Mouse (Mus musculus): Measurements from ENCODE around the gene Tmem45b. TPM values are rescaled to one million over a fixed set of nuclear protein-coding genes. Genes with fewer than 3 reads are reported as not detected.
A peak's percentile ranks its signal among the peaks of the same experiment; 100 is the strongest.

Tmem45b gene
- total RNA-seq, 1 experiment: 2.0 TPM

DNA sequence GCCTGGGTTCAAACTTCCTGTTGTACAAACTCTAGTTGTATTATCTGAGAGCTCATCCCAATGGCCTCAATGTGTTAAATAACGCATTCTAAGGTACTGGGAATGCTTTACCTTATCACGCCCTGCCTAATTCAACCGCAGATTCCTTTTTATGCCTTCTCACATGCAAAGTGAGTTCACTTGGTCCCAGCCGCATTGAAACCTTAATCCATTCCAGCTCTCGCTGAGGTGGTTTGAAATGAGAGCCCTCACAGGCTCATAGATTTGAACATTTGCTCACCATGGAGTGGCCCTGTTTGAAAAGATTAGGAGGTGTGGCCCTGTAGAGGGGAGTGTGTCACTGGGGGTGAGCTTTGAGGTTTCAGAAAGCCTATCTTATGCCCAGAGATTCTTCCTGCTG, 23.9 kb downstream of the Tmem45b start:
- in situ Hi-C loops (cut with MboI; ENCODE audit: low sequenced_read_pairs in 2 of 2, unreplicated experiment in 2 of 2): no loop called here
- H3K4me1 ChIP-seq (ENCODE audit: control insufficient read depth in 2 of 2, insufficient read depth in 2 of 2, low read length in 2 of 2, poor library complexity in 1 of 2): peaks cover 7 to 28% of the 10 kb centered on the region in 2 experiments
- peak overlapping the region; percentile 48 for H3K27ac ChIP-seq (ENCODE audit: insufficient read depth, low read depth, low read length, poor library complexity, severe bottlenecking)
- TF ChIP-seq MAFK (IDR thresholded peaks at IDR 0.05; ENCODE audit: insufficient read depth, low read depth, low read length) (no peak), ZNF384 (IDR thresholded peaks at IDR 0.05; ENCODE audit: low read depth, low read length) (no peak), ZC3H11A (IDR thresholded peaks at IDR 0.05; ENCODE audit: borderline replicate concordance, low read depth, low read length) (no peak), HCFC1 (IDR thresholded peaks at IDR 0.05; ENCODE audit: borderline replicate concordance, insufficient read depth, low read length) (no peak), CHD2 (IDR thresholded peaks at IDR 0.05; ENCODE audit: low read depth, low read length) (no peak)
- no peak overlapping the region for H3K4me3 ChIP-seq (ENCODE audit: insufficient read depth in 1 of 2, low read depth in 1 of 2, low read length in 2 of 2, poor library complexity in 1 of 2, severe bottlenecking in 1 of 2)
- no peak overlapping the region for H3K9ac ChIP-seq (ENCODE audit: insufficient read depth, low read depth, low read length, poor library complexity, severe bottlenecking)
- H3K9me3 ChIP-seq (ENCODE audit: control insufficient read depth, insufficient read depth, low read depth, low read length): no peaks in the 10 kb centered on the region
- DNase-seq (ENCODE audit: low read depth, low spot score): no peak
- H3K36me3 ChIP-seq (ENCODE audit: control insufficient read depth, insufficient read depth, low read length, poor library complexity, severe bottlenecking): no peaks in the 10 kb centered on the region

GRCm38 (mm10) chr9:31439341-31439740, 24.9 kb downstream of the Tmem45b start:
- H3K27ac ChIP-seq (ENCODE audit: insufficient read depth, low read depth, low read length, poor library complexity, severe bottlenecking): peak overlapping the region; percentile 89
- TF ChIP-seq ZC3H11A (IDR thresholded peaks at IDR 0.05; ENCODE audit: borderline replicate concordance, low read depth, low read length) (no peak), MAFK (IDR thresholded peaks at IDR 0.05; ENCODE audit: insufficient read depth, low read depth, low read length) (no peak), HCFC1 (IDR thresholded peaks at IDR 0.05; ENCODE audit: borderline replicate concordance, insufficient read depth, low read length) (no peak), CHD2 (IDR thresholded peaks at IDR 0.05; ENCODE audit: low read depth, low read length) (no peak), ZNF384 (IDR thresholded peaks at IDR 0.05; ENCODE audit: low read depth, low read length) (no peak)
- H3K9ac ChIP-seq (ENCODE audit: insufficient read depth, low read depth, low read length, poor library complexity, severe bottlenecking): no peak overlapping the region; the same call in 1 of the 2 replicates
- no peaks in the 10 kb centered on the region for H3K36me3 ChIP-seq (ENCODE audit: control insufficient read depth, insufficient read depth, low read length, poor library complexity, severe bottlenecking)
- peak; percentile 51 for DNase-seq (ENCODE audit: low read depth, low spot score)
- no peaks in the 10 kb centered on the region for H3K9me3 ChIP-seq (ENCODE audit: control insufficient read depth, insufficient read depth, low read depth, low read length)
- H3K4me1 ChIP-seq (ENCODE audit: control insufficient read depth in 2 of 2, insufficient read depth in 2 of 2, low read length in 2 of 2, poor library complexity in 1 of 2): peaks cover 7 to 26% of the 10 kb centered on the region in 2 experiments
- 0 out of 4 replicates have a peak overlapping the region, but pooled peaks of 1 of the 2 experiments have one; percentile 7 for H3K4me3 ChIP-seq (ENCODE audit: insufficient read depth in 1 of 2, low read depth in 1 of 2, low read length in 2 of 2, poor library complexity in 1 of 2, severe bottlenecking in 1 of 2)
- in situ Hi-C loops (cut with MboI; ENCODE audit: low sequenced_read_pairs in 2 of 2, unreplicated experiment in 2 of 2): no loop called here

GRCm38 (mm10) chr9:31438834-31439233, 25.4 kb downstream of the Tmem45b start:
- peak; percentile 54 for DNase-seq (ENCODE audit: low read depth, low spot score)
- no peaks in the 10 kb centered on the region for H3K36me3 ChIP-seq (ENCODE audit: control insufficient read depth, insufficient read depth, low read length, poor library complexity, severe bottlenecking)
- peaks cover 7 to 27% of the 10 kb centered on the region in 2 experiments for H3K4me1 ChIP-seq (ENCODE audit: control insufficient read depth in 2 of 2, insufficient read depth in 2 of 2, low read length in 2 of 2, poor library complexity in 1 of 2)
- peak overlapping the region; percentile 89 for H3K27ac ChIP-seq (ENCODE audit: insufficient read depth, low read depth, low read length, poor library complexity, severe bottlenecking)
- in situ Hi-C loops (cut with MboI; ENCODE audit: low sequenced_read_pairs in 2 of 2, unreplicated experiment in 2 of 2): no loop called here
- no peak overlapping the region for H3K4me3 ChIP-seq (ENCODE audit: insufficient read depth in 1 of 2, low read depth in 1 of 2, low read length in 2 of 2, poor library complexity in 1 of 2, severe bottlenecking in 1 of 2)
- H3K9ac ChIP-seq (ENCODE audit: insufficient read depth, low read depth, low read length, poor library complexity, severe bottlenecking): no peak overlapping the region
- H3K9me3 ChIP-seq (ENCODE audit: control insufficient read depth, insufficient read depth, low read depth, low read length): no peaks in the 10 kb centered on the region
- no peak for TF ChIP-seq HCFC1 (IDR thresholded peaks at IDR 0.05; ENCODE audit: borderline replicate concordance, insufficient read depth, low read length)
- no peak for TF ChIP-seq ZC3H11A (IDR thresholded peaks at IDR 0.05; ENCODE audit: borderline replicate concordance, low read depth, low read length)
- TF ChIP-seq ZNF384 (IDR thresholded peaks at IDR 0.05; ENCODE audit: low read depth, low read length): no peak
- no peak for TF ChIP-seq CHD2 (IDR thresholded peaks at IDR 0.05; ENCODE audit: low read depth, low read length)
- no peak for TF ChIP-seq MAFK (IDR thresholded peaks at IDR 0.05; ENCODE audit: insufficient read depth, low read depth, low read length)

DNA sequence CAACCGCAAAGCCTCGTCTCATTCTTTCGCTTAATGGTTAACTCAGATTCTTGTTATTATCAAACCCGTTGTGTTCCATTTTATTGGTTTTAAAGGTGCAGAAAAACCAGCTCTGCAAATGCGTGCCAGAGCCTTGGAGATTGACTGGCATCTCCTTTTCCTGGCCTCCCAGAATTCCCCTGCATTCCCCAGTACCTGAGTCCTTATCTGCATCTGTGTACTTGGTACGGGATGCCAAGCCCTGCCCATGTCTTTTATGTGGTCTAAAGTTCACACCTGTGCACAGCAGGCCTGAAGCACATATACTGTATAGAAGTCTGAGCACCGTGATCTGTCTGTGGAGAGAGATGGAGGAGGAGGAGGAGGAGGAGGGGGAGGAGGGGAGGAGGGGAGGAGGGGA, 26.4 kb downstream of the Tmem45b start:
- TF ChIP-seq MAFK (IDR thresholded peaks at IDR 0.05; ENCODE audit: insufficient read depth, low read depth, low read length): no peak
- no peak for TF ChIP-seq HCFC1 (IDR thresholded peaks at IDR 0.05; ENCODE audit: borderline replicate concordance, insufficient read depth, low read length)
- TF ChIP-seq ZC3H11A (IDR thresholded peaks at IDR 0.05; ENCODE audit: borderline replicate concordance, low read depth, low read length): no peak
- TF ChIP-seq ZNF384 (IDR thresholded peaks at IDR 0.05; ENCODE audit: low read depth, low read length): no peak
- TF ChIP-seq CHD2 (IDR thresholded peaks at IDR 0.05; ENCODE audit: low read depth, low read length): no peak
- H3K9me3 ChIP-seq (ENCODE audit: control insufficient read depth, insufficient read depth, low read depth, low read length): no peaks in the 10 kb centered on the region
- in situ Hi-C loops (cut with MboI; ENCODE audit: low sequenced_read_pairs in 2 of 2, unreplicated experiment in 2 of 2): no loop called here
- H3K27ac ChIP-seq (ENCODE audit: insufficient read depth, low read depth, low read length, poor library complexity, severe bottlenecking): no peak overlapping the region
- no peak for DNase-seq (ENCODE audit: low read depth, low spot score)
- H3K4me3 ChIP-seq (ENCODE audit: insufficient read depth in 1 of 2, low read depth in 1 of 2, low read length in 2 of 2, poor library complexity in 1 of 2, severe bottlenecking in 1 of 2): no peak overlapping the region
- no peaks in the 10 kb centered on the region for H3K36me3 ChIP-seq (ENCODE audit: control insufficient read depth, insufficient read depth, low read length, poor library complexity, severe bottlenecking)
- H3K4me1 ChIP-seq (ENCODE audit: control insufficient read depth in 2 of 2, insufficient read depth in 2 of 2, low read length in 2 of 2, poor library complexity in 1 of 2): peaks cover 7 to 28% of the 10 kb centered on the region in 2 experiments
- no peak overlapping the region for H3K9ac ChIP-seq (ENCODE audit: insufficient read depth, low read depth, low read length, poor library complexity, severe bottlenecking)
